9 mouse cellular contexts compared by ENCODE assay signal in the genomic region with DNA sequence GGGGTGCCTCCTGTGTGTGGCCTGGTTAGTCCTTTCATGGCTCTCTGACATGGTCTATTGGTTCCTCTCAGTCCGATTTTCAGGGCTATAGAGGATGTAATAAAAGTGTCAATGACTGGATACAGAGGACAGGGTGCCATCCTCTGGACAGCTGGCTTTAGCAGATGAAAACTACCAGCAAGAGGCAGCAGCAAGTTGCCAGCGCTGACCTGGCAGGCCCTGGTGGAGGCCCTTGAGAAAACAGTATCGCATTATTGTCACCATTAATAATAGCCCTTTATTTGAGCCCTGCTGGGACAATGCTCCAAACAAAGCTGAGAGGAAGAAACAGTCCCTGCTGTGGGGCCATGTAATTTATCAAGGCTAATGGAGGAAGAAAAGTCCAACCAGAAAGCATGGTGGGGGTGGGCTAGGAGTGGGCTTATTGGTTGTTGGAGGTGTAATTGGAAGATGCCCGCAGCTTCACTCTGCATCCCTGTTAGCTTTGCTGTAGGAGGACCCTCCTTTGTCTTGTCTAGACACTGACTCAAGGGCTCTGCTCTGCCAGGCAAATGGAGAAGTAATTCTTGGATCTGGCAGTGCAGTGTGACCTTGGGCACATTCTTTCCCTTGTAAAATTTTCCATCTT.
DNase-seq lines count a peak whose midpoint lies in the region; ATAC-seq and TF ChIP-seq lines count a peak whose summit lies in the region.
"Had no signal": no experiment of that assay in that cellular context is flagged by ENCODE, and none has a peak within 500 bp of the region (broad histone marks: within the 10 kb centered on the region; RNA-seq: fewer than 3 reads in every experiment).

No protein-coding gene starts in this region.

- no peak for DNase-seq in kidney, adult 9 months
- DNase-seq in embryonic facial prominence, embryonic 11.5 days (ENCODE audit: low spot score), result peak; percentile 16
- DNase-seq in hindbrain, embryonic 10.5 days (ENCODE audit: low spot score), result peak; percentile 54
- DNase-seq in neural tube, embryonic 10.5 days (ENCODE audit: extremely low spot score, low spot score), result peak; percentile 50
- no peak for DNase-seq in thymus, postnatal 10 days (ENCODE audit: low spot score in 2 of 2)
- no peak for DNase-seq in lung, postnatal 0 days (ENCODE audit: low spot score)
- DNase-seq in urinary bladder, adult 2 months (ENCODE audit: low spot score), result no peak

- no peak for TF ChIP-seq EP300 in lung, postnatal 0 days (IDR thresholded peaks at IDR 0.05)

- H3K9ac ChIP-seq in kidney, embryonic 15.5 days, result no peak overlapping the region
- H3K9ac ChIP-seq in embryonic facial prominence, embryonic 11.5 days (replicated peaks; ENCODE audit: low read length), result no peak overlapping the region
- no peak overlapping the region for H3K9ac ChIP-seq in lung, postnatal 0 days (replicated peaks; ENCODE audit: low read depth)
- H3K9ac ChIP-seq: embryonic facial prominence, embryonic 15.5 days had no signal

- no peak overlapping the region for H3K4me2 ChIP-seq in kidney, embryonic 15.5 days
- H3K4me2 ChIP-seq in embryonic facial prominence, embryonic 11.5 days (ENCODE audit: low read depth, low read length), result no peak overlapping the region
- no peak overlapping the region for H3K4me2 ChIP-seq in lung, postnatal 0 days (replicated peaks; ENCODE audit: low read depth, low read length)
- H3K4me2 ChIP-seq: embryonic facial prominence, embryonic 15.5 days had no signal

- no peaks in the 10 kb centered on the region for H3K27me3 ChIP-seq in kidney, embryonic 15.5 days
- no peaks in the 10 kb centered on the region for H3K27me3 ChIP-seq in embryonic facial prominence, embryonic 11.5 days (ENCODE audit: control insufficient read depth, insufficient read depth, low read length)
- H3K27me3 ChIP-seq in hindbrain, embryonic 10.5 days (ENCODE audit: insufficient read depth, poor library complexity, severe bottlenecking), result peaks cover 70% of the 10 kb centered on the region
- H3K27me3 ChIP-seq in lung, postnatal 0 days (replicated peaks; ENCODE audit: insufficient read depth, low read length), result no peaks in the 10 kb centered on the region
- H3K27me3 ChIP-seq: embryonic facial prominence, embryonic 15.5 days had no signal

- no peaks in the 10 kb centered on the region for H3K36me3 ChIP-seq in kidney, embryonic 15.5 days
- H3K36me3 ChIP-seq in embryonic facial prominence, embryonic 11.5 days (replicated peaks; ENCODE audit: control insufficient read depth, insufficient read depth, low read depth, low read length), result no peaks in the 10 kb centered on the region
- no peaks in the 10 kb centered on the region for H3K36me3 ChIP-seq in hindbrain, embryonic 10.5 days
- H3K36me3 ChIP-seq in lung, postnatal 0 days (ENCODE audit: insufficient read depth, low read length), result no peaks in the 10 kb centered on the region
- H3K36me3 ChIP-seq: embryonic facial prominence, embryonic 15.5 days had no signal

- WGBS in kidney, embryonic 15.5 days, result 22% methylated on average over 4 of the region's 4 CpGs
- 34% methylated on average over 4 of the region's 4 CpGs for WGBS in embryonic facial prominence, embryonic 11.5 days
- 23% methylated on average over 4 of the region's 4 CpGs for WGBS in hindbrain, embryonic 10.5 days
- 52% methylated on average over 4 of the region's 4 CpGs for WGBS in lung, postnatal 0 days

- H3K4me3 ChIP-seq in kidney, embryonic 15.5 days (replicated peaks), result no peak overlapping the region
- no peak overlapping the region for H3K4me3 ChIP-seq in embryonic facial prominence, embryonic 11.5 days (ENCODE audit: low read depth, low read length)
- H3K4me3 ChIP-seq in hindbrain, embryonic 10.5 days, result no peak overlapping the region
- no peak overlapping the region for H3K4me3 ChIP-seq in lung, postnatal 0 days (ENCODE audit: low read depth, low read length)
- H3K4me3 ChIP-seq: embryonic facial prominence, embryonic 15.5 days had no signal

- peaks cover 35% of the 10 kb centered on the region for H3K4me1 ChIP-seq in kidney, embryonic 15.5 days
- H3K4me1 ChIP-seq in embryonic facial prominence, embryonic 11.5 days (ENCODE audit: control insufficient read depth, insufficient read depth, low read length), result peaks cover 2% of the 10 kb centered on the region
- peaks cover 52% of the 10 kb centered on the region for H3K4me1 ChIP-seq in hindbrain, embryonic 10.5 days (replicated peaks)
- H3K4me1 ChIP-seq in lung, postnatal 0 days (ENCODE audit: insufficient read depth, low read depth, low read length), result no peaks in the 10 kb centered on the region

- no peaks in the 10 kb centered on the region for H3K9me3 ChIP-seq in kidney, embryonic 15.5 days (replicated peaks)
- no peaks in the 10 kb centered on the region for H3K9me3 ChIP-seq in embryonic facial prominence, embryonic 11.5 days (replicated peaks; ENCODE audit: control insufficient read depth, low read length)
- no peaks in the 10 kb centered on the region for H3K9me3 ChIP-seq in hindbrain, embryonic 10.5 days
- H3K9me3 ChIP-seq in lung, postnatal 0 days (ENCODE audit: low read length), result no peaks in the 10 kb centered on the region
- H3K9me3 ChIP-seq: embryonic facial prominence, embryonic 15.5 days had no signal

- TF ChIP-seq CTCF in lung, postnatal 0 days (IDR thresholded peaks at IDR 0.05), result no peak

- H3K27ac ChIP-seq in kidney, embryonic 15.5 days, result no peak overlapping the region
- no peak overlapping the region for H3K27ac ChIP-seq in embryonic facial prominence, embryonic 11.5 days (replicated peaks; ENCODE audit: low read depth, low read length)
- peak overlapping the region; percentile 54 for H3K27ac ChIP-seq in hindbrain, embryonic 10.5 days
- H3K27ac ChIP-seq in lung, postnatal 0 days (ENCODE audit: low read length), result no peak overlapping the region
- H3K27ac ChIP-seq: embryonic facial prominence, embryonic 15.5 days had no signal

- peak; percentile 74 for ATAC-seq in kidney, embryonic 15.5 days (replicated peaks; ENCODE audit: low FRiP score)
- ATAC-seq in embryonic facial prominence, embryonic 11.5 days (replicated peaks; ENCODE audit: insufficient number of reproducible peaks, low FRiP score, low TSS enrichment, low read depth), result 0 out of 2 replicates have a peak, but pooled peaks have one; percentile 53
- ATAC-seq in lung, postnatal 0 days, result no peak

Comparison
In these comparisons a context has a peak if more than half of its experiments do, and no peak if none do; other contexts are left out.
1. DNase-seq: peak in embryonic facial prominence, embryonic 11.5 days (single experiment), hindbrain, embryonic 10.5 days (single experiment) and neural tube, embryonic 10.5 days (single experiment); none in kidney, adult 9 months (single experiment), thymus, postnatal 10 days (0 of 2), lung, postnatal 0 days (single experiment) and urinary bladder, adult 2 months (single experiment).